ENCODE assay signal across 12 mouse cellular contexts in the genomic region with DNA sequence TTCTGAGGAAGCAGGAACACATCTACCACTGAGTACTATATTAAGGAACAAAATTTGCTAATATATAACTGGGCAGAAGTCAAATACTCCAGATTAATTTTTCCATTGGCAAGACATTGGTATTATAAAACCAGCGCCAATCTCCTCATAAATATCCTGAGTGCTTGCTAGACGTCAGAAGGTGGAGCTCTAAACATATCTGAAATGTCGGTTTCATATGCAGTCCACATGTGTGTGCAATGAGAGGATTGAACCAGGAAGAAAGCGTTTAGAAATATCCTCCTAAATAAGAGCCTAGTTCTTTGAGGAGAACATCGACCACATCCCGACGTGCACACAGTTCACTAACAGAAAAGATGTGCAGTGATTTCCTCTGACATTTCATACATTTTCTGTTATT.
A peak's percentile ranks its signal among the peaks of the same experiment; 100 is the strongest.
DNase-seq lines count a peak whose midpoint lies in the region; ATAC-seq and TF ChIP-seq lines count a peak whose summit lies in the region.
"Had no signal": no experiment of that assay in that cellular context is flagged by ENCODE, and none has a peak within 500 bp of the region (broad histone marks: within the 10 kb centered on the region; RNA-seq: fewer than 3 reads in every experiment).

No protein-coding gene starts in this region.

- H3K27ac ChIP-seq in forebrain, embryonic 16.5 days (ENCODE audit: low read length), result no peak overlapping the region
- H3K27ac ChIP-seq in forebrain, embryonic 15.5 days (replicated peaks), result no peak overlapping the region
- H3K27ac ChIP-seq in liver, postnatal 0 days (ENCODE audit: low read depth), result no peak overlapping the region
- no peak overlapping the region for H3K27ac ChIP-seq in liver, embryonic 12.5 days
- H3K27ac ChIP-seq in midbrain, embryonic 16.5 days (ENCODE audit: low read length), result no peak overlapping the region
- H3K27ac ChIP-seq: liver, embryonic 13.5 days; midbrain, embryonic 12.5 days had no signal

- H3K4me2 ChIP-seq in forebrain, embryonic 16.5 days (ENCODE audit: low read length), result no peak overlapping the region
- no peak overlapping the region for H3K4me2 ChIP-seq in forebrain, embryonic 15.5 days (replicated peaks)
- H3K4me2 ChIP-seq in liver, postnatal 0 days (ENCODE audit: low read depth, low read length), result no peak overlapping the region
- H3K4me2 ChIP-seq in liver, embryonic 12.5 days, result no peak overlapping the region
- H3K4me2 ChIP-seq in midbrain, embryonic 16.5 days (ENCODE audit: low read length), result no peak overlapping the region
- H3K4me2 ChIP-seq: liver, embryonic 13.5 days; midbrain, embryonic 12.5 days had no signal

- no peak for TF ChIP-seq EP300 in liver, postnatal 0 days (IDR thresholded peaks at IDR 0.05; ENCODE audit: low read depth)

- TF ChIP-seq CTCF in liver, postnatal 0 days (IDR thresholded peaks at IDR 0.05; ENCODE audit: low read depth), result peak; percentile 28; the same call in 1 of the 2 replicates
- peak; percentile 34; the same call in 1 of the 2 replicates for TF ChIP-seq CTCF in brain, embryonic 14.5 days (IDR thresholded peaks at IDR 0.05; ENCODE audit: borderline replicate concordance, extremely low read depth, insufficient read depth, insufficient read length)

- no peak for TF ChIP-seq POLR2A in brain, embryonic 14.5 days (IDR thresholded peaks at IDR 0.05; ENCODE audit: borderline replicate concordance, extremely low read depth, insufficient read depth, insufficient read length, poor library complexity, severe bottlenecking)

- H3K4me1 ChIP-seq in forebrain, embryonic 16.5 days (replicated peaks; ENCODE audit: control insufficient read depth, insufficient read depth, low read length), result no peaks in the 10 kb centered on the region
- H3K4me1 ChIP-seq in forebrain, embryonic 15.5 days, result no peaks in the 10 kb centered on the region
- H3K4me1 ChIP-seq in liver, postnatal 0 days (ENCODE audit: insufficient read depth), result 0 out of 2 replicates have a peak, but pooled peaks cover 3% of the 10 kb centered on the region
- H3K4me1 ChIP-seq in liver, embryonic 12.5 days, result no peaks in the 10 kb centered on the region
- no peaks in the 10 kb centered on the region for H3K4me1 ChIP-seq in midbrain, embryonic 16.5 days (ENCODE audit: control insufficient read depth, insufficient read depth, low read length)
- H3K4me1 ChIP-seq: liver, embryonic 13.5 days; midbrain, embryonic 12.5 days had no signal

- H3K4me3 ChIP-seq in forebrain, embryonic 16.5 days (replicated peaks; ENCODE audit: low read length), result no peak overlapping the region
- no peak overlapping the region for H3K4me3 ChIP-seq in forebrain, embryonic 15.5 days
- no peak overlapping the region for H3K4me3 ChIP-seq in liver, postnatal 0 days (ENCODE audit: low read depth, low read length)
- no peak overlapping the region for H3K4me3 ChIP-seq in liver, embryonic 12.5 days
- no peak overlapping the region for H3K4me3 ChIP-seq in midbrain, embryonic 16.5 days (ENCODE audit: low read depth, low read length)
- H3K4me3 ChIP-seq: liver, embryonic 13.5 days; midbrain, embryonic 12.5 days had no signal

- H3K9me3 ChIP-seq in forebrain, embryonic 16.5 days (ENCODE audit: control insufficient read depth, low read length), result no peaks in the 10 kb centered on the region
- no peaks in the 10 kb centered on the region for H3K9me3 ChIP-seq in forebrain, embryonic 15.5 days
- H3K9me3 ChIP-seq in liver, postnatal 0 days (ENCODE audit: low read length), result no peaks in the 10 kb centered on the region
- H3K9me3 ChIP-seq in liver, embryonic 12.5 days (replicated peaks), result no peaks in the 10 kb centered on the region
- no peaks in the 10 kb centered on the region for H3K9me3 ChIP-seq in midbrain, embryonic 16.5 days (replicated peaks; ENCODE audit: control insufficient read depth, low read length, poor library complexity, severe bottlenecking)
- H3K9me3 ChIP-seq: liver, embryonic 13.5 days; midbrain, embryonic 12.5 days had no signal

- peak; percentile 77 for ATAC-seq in forebrain, embryonic 16.5 days
- ATAC-seq in forebrain, embryonic 15.5 days (replicated peaks), result no peak
- no peak for ATAC-seq in liver, postnatal 0 days
- no peak for ATAC-seq in liver, embryonic 12.5 days
- ATAC-seq in midbrain, embryonic 16.5 days, result peak; percentile 85
- ATAC-seq: CD4-positive, CD25-positive, alpha-beta regulatory T cell, adult 4 months had no signal

- H3K36me3 ChIP-seq in forebrain, embryonic 16.5 days (ENCODE audit: control insufficient read depth, insufficient read depth), result no peaks in the 10 kb centered on the region
- no peaks in the 10 kb centered on the region for H3K36me3 ChIP-seq in forebrain, embryonic 15.5 days
- H3K36me3 ChIP-seq in liver, postnatal 0 days (replicated peaks; ENCODE audit: insufficient read depth, low read length), result no peaks in the 10 kb centered on the region
- no peaks in the 10 kb centered on the region for H3K36me3 ChIP-seq in liver, embryonic 12.5 days
- H3K36me3 ChIP-seq in midbrain, embryonic 16.5 days (ENCODE audit: control insufficient read depth, insufficient read depth, low read length), result no peaks in the 10 kb centered on the region
- H3K36me3 ChIP-seq: liver, embryonic 13.5 days; midbrain, embryonic 12.5 days had no signal

- no peak for DNase-seq in liver, postnatal 0 days
- DNase-seq in brain, embryonic 14.5 days (ENCODE audit: low read depth), result peak; percentile 71
- no peak for DNase-seq in urinary bladder, postnatal 36 days (ENCODE audit: low spot score in 2 of 2)
- DNase-seq in testis, postnatal 14 days (ENCODE audit: low spot score), result no peak
- DNase-seq: kidney, adult 2 months; liver, embryonic 13.5 days had no signal

- 79% methylated on average over 7 of the region's 7 CpGs for WGBS in forebrain, embryonic 16.5 days
- 76% methylated on average over 7 of the region's 7 CpGs for WGBS in forebrain, embryonic 15.5 days
- 68% methylated on average over 7 of the region's 7 CpGs for WGBS in liver, postnatal 0 days (ENCODE audit: insufficient replicate concordance)
- WGBS in liver, embryonic 12.5 days (ENCODE audit: insufficient replicate concordance), result 79% methylated on average over 7 of the region's 7 CpGs
- 71% methylated on average over 7 of the region's 7 CpGs for WGBS in midbrain, embryonic 16.5 days

- no peaks in the 10 kb centered on the region for H3K27me3 ChIP-seq in forebrain, embryonic 16.5 days (replicated peaks; ENCODE audit: control insufficient read depth, insufficient read depth, low read length)
- H3K27me3 ChIP-seq in forebrain, embryonic 15.5 days, result no peaks in the 10 kb centered on the region
- H3K27me3 ChIP-seq in liver, postnatal 0 days (ENCODE audit: insufficient read depth, low read length), result no peaks in the 10 kb centered on the region
- H3K27me3 ChIP-seq in liver, embryonic 12.5 days (replicated peaks), result no peaks in the 10 kb centered on the region
- no peaks in the 10 kb centered on the region for H3K27me3 ChIP-seq in midbrain, embryonic 16.5 days (ENCODE audit: control insufficient read depth, insufficient read depth, low read depth, low read length)
- H3K27me3 ChIP-seq: liver, embryonic 13.5 days; midbrain, embryonic 12.5 days had no signal

- H3K9ac ChIP-seq in forebrain, embryonic 16.5 days (replicated peaks; ENCODE audit: low read depth, low read length), result no peak overlapping the region
- H3K9ac ChIP-seq in forebrain, embryonic 15.5 days (replicated peaks), result no peak overlapping the region
- no peak overlapping the region for H3K9ac ChIP-seq in liver, postnatal 0 days (replicated peaks)
- H3K9ac ChIP-seq in liver, embryonic 12.5 days, result no peak overlapping the region
- H3K9ac ChIP-seq in midbrain, embryonic 16.5 days (ENCODE audit: low read depth, low read length), result no peak overlapping the region
- H3K9ac ChIP-seq: liver, embryonic 13.5 days; midbrain, embryonic 12.5 days had no signal

Comparison
In these comparisons a context has a peak if more than half of its experiments do, and no peak if none do; other contexts are left out.
1. ATAC-seq: peak in forebrain, embryonic 16.5 days (single experiment) and midbrain, embryonic 16.5 days (single experiment); none in forebrain, embryonic 15.5 days (single experiment), liver, postnatal 0 days (single experiment) and liver, embryonic 12.5 days (single experiment).